Mouse (Mus musculus) kidney, adult 2 months (tissue): ENCODE data around the gene Anxa4. TPM values are rescaled to one million over a fixed set of nuclear protein-coding genes. Genes with fewer than 3 reads are reported as not detected.
A peak's percentile ranks its signal among the peaks of the same experiment; 100 is the strongest.

Source experiments
- DNase-seq: peaks from one replicate; pipeline ENCODE4 v3.0.0; 2021
- H3K27ac ChIP-seq: fragments of 200-500 bp; 2 replicates; pipeline ENCODE4 v1.5.1; 2012; ENCODE audit warnings: low read depth, low read length, control low read depth, inconsistent platforms; ENCODE audit not compliant: insufficient read depth
- H3K27me3 ChIP-seq: fragments of 200-500 bp; replicated peaks from 2 replicates; pipeline ENCODE4 v1.6.1; 2012; ENCODE audit warnings: mild to moderate bottlenecking, moderate library complexity, low read length, inconsistent platforms; ENCODE audit not compliant: control insufficient read depth, insufficient read depth
- H3K36me3 ChIP-seq: fragments of 200-500 bp; 2 replicates; pipeline ENCODE4 v1.6.1; 2012; ENCODE audit warnings: mild to moderate bottlenecking, moderate library complexity, low read length, inconsistent platforms; ENCODE audit not compliant: control insufficient read depth, insufficient read depth
- H3K4me1 ChIP-seq: fragments of 200-500 bp; 2 replicates; pipeline ENCODE4 v1.6.1; 2011; ENCODE audit warnings: low read length; ENCODE audit not compliant: control insufficient read depth, insufficient read depth
- H3K4me3 ChIP-seq: fragments of 200-500 bp; 2 replicates; pipeline ENCODE4 v1.5.1; 2011; ENCODE audit warnings: mild to moderate bottlenecking, low read depth, low read length, control low read depth; ENCODE audit not compliant: insufficient read depth
- CTCF ChIP-seq: fragments of 200-500 bp; conservative IDR thresholded peaks from 2 replicates; pipeline ENCODE4 v1.5.1; 2011; ENCODE audit warnings: low read depth, mild to moderate bottlenecking, control low read depth, low read length, moderate library complexity, mixed read lengths; ENCODE audit not compliant: insufficient read depth, insufficient read length
- POLR2A ChIP-seq: fragments of 200-500 bp; IDR thresholded peaks from one replicate; pipeline ENCODE4 v1.6.1; 2011; ENCODE audit warnings: low read depth, low read length, control low read depth
- WGBS: fragments of 180-500 bp; shearing (Covaris S2); methylation state at CpG from one replicate; pipeline ENCODE4 v1.1.7; 2018; 5-methylcytosine and 5-hydroxymethylcytosine counted together
- polyA plus RNA-seq: library from polyadenylated mRNA; depleted of rRNA; stranded (reverse); fragments of >200 nt; gene quantifications from 2 replicates; pipeline ENCODE4 v1.2.3, GENCODE M21; 2012; rRNA removed

The Anxa4 gene
- polyA plus RNA-seq, 1 experiment = 68.8 TPM

DNA sequence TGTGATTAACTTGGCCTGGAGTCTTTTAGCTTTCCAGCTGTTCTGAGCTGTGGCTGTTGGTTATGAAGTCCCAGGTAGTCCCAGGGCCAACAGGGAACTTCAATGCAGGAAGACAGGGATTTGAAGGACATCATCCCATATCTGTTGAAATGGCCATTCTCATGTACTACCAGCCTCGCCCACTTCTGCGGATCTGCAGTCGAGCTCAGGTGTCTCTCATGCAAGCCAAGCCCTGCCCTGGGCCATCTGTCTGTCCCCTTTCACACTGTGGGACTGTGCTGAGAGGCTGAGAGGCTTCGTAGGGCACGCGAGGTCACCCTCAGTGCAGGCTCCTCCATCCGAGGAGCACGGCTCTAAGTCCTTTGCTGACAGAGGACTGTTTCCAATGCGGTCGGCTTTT is 97.2 kb downstream of the Anxa4 start:
- no peak overlapping the region for H3K4me3 ChIP-seq
- H3K4me1 ChIP-seq = no peaks in the 10 kb centered on the region
- no peak for DNase-seq
- TF ChIP-seq CTCF (no peak), POLR2A (no peak)
- no peaks in the 10 kb centered on the region for H3K27me3 ChIP-seq
- H3K27ac ChIP-seq = no peak overlapping the region
- H3K36me3 ChIP-seq = peaks cover 4% of the 10 kb centered on the region; the same call in 1 of the 2 replicates
- 83% methylated on average over 10 of the region's 10 CpGs for WGBS

GRCm38 (mm10) chr6:86694465-86694864 is 98.9 kb downstream of the Anxa4 start:
- H3K36me3 ChIP-seq = peaks cover 4% of the 10 kb centered on the region; the same call in 1 of the 2 replicates
- DNase-seq = peak; percentile 66

GRCm38 (mm10) chr6:86689671-86690070 is 103.7 kb downstream of the Anxa4 start:
- H3K36me3 ChIP-seq = no peaks in the 10 kb centered on the region; the same call in 1 of the 2 replicates
- no peak overlapping the region for H3K4me3 ChIP-seq
- DNase-seq = no peak
- H3K27me3 ChIP-seq = no peaks in the 10 kb centered on the region
- TF ChIP-seq CTCF (no peak), POLR2A (no peak)
- H3K4me1 ChIP-seq = peaks cover 2% of the 10 kb centered on the region; the same call in 1 of the 2 replicates
- WGBS = 95% methylated on average over 3 of the region's 3 CpGs
- H3K27ac ChIP-seq = no peak overlapping the region

More at GRCm38 (mm10) chr6:86694465-86694864, 98.9 kb downstream of the Anxa4 start:
- TF ChIP-seq POLR2A = no peak
- peak; percentile 75 for TF ChIP-seq CTCF
- H3K4me3 ChIP-seq = no peak overlapping the region
- H3K4me1 ChIP-seq = no peaks in the 10 kb centered on the region
- no peaks in the 10 kb centered on the region for H3K27me3 ChIP-seq
- no peak overlapping the region for H3K27ac ChIP-seq

DNA sequence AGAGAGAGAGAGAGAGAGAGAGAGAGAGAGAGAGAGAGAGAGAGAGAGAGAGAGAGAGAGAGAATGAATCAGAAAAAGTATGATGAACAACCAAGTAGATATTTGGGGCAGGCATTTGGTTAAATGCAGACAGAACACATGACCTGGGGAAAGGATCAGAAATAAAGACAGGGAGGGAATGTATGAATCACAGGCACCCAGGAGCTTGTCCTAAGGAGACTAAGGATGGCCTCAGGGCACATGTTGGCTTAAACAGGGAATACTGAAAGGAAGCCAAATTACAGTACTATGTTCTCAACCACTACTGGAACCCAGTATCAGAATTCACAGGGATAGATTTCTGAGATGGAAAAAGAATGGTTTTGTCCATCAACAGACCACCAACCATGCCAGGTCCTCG is 106.4 kb downstream of the Anxa4 start:
- no peaks in the 10 kb centered on the region; the same call in 1 of the 2 replicates for H3K36me3 ChIP-seq
- WGBS = 81% methylated on average over 1 of the region's 1 CpGs

More for the DNA sequence above, 106.4 kb downstream of the Anxa4 start:
- no peak for DNase-seq
- Histone ChIP-seq H3K4me3 (no peak overlapping the region), H3K4me1 (peaks cover 5% of the 10 kb centered on the region; the same call in 1 of the 2 replicates), H3K27ac (no peak overlapping the region), H3K27me3 (no peaks in the 10 kb centered on the region)
- TF ChIP-seq POLR2A (no peak), CTCF (no peak)

Other genes starting within 250 kb of the Anxa4 start
- 0.10 and 0.33 TPM in 2 replicates for gene Asprv1, start 165.4 kb downstream of the Anxa4 start, polyA plus RNA-seq
- 8.7 and 9.9 TPM in 2 replicates for gene Mxd1, start 124.4 kb downstream of the Anxa4 start, polyA plus RNA-seq
- 14.6 and 21.0 TPM in 2 replicates for gene Snrnp27, start 109.1 kb downstream of the Anxa4 start, polyA plus RNA-seq
- gene Gmcl1, start 60.2 kb downstream of the Anxa4 start, polyA plus RNA-seq = 9.1 and 10.0 TPM in 2 replicates
- gene Aak1, start 55.9 kb upstream of the Anxa4 start, polyA plus RNA-seq = 28.9 and 30.6 TPM in 2 replicates
- 232 and 303 TPM in 2 replicates for gene Nfu1, start 215.7 kb upstream of the Anxa4 start, polyA plus RNA-seq
- gene Gfpt1, start 249.3 kb upstream of the Anxa4 start, polyA plus RNA-seq = 10.3 and 11.9 TPM in 2 replicates